Mouse (Mus musculus) liver, embryonic 13.5 days (tissue): ENCODE data around the gene Sestd1. TPM values are rescaled to one million over a fixed set of nuclear protein-coding genes. Genes with fewer than 3 reads are reported as not detected.
A peak's percentile ranks its signal among the peaks of the same experiment; 100 is the strongest.

Experiments
- ATAC-seq: fragments of 200-750 bp; cut with Nextera tagmentation; 2 replicates; pipeline ENCODE4 v1.8.0; 2017; ENCODE audit warnings: low read depth, mild to moderate bottlenecking, moderate number of reproducible peaks, moderate library complexity
- DNase-seq: peaks from one replicate; pipeline ENCODE4 v3.0.0; 2022
- H3K27ac ChIP-seq: fragments of 300-500 bp; sonication (generic); 2 replicates; pipeline ENCODE4 v1.5.1; 2015; ENCODE audit warnings: moderate library complexity, mild to moderate bottlenecking, inconsistent platforms
- H3K27me3 ChIP-seq: fragments of 300-500 bp; sonication (generic); 2 replicates; pipeline ENCODE4 v1.6.1; 2015; ENCODE audit warnings: mild to moderate bottlenecking, inconsistent platforms
- H3K36me3 ChIP-seq: fragments of 300-500 bp; sonication (generic); 2 replicates; pipeline ENCODE4 v1.6.1; 2015; ENCODE audit warnings: mild to moderate bottlenecking, inconsistent platforms
- H3K4me1 ChIP-seq: fragments of 300-500 bp; sonication (generic); replicated peaks from 2 replicates; pipeline ENCODE4 v1.6.1; 2015; ENCODE audit warnings: inconsistent platforms
- H3K4me2 ChIP-seq: fragments of 300-500 bp; sonication (generic); 2 replicates; pipeline ENCODE4 v1.6.1; 2015; ENCODE audit warnings: inconsistent platforms, mild to moderate bottlenecking, moderate library complexity
- H3K4me3 ChIP-seq: fragments of 300-500 bp; sonication (generic); replicated peaks from 2 replicates; pipeline ENCODE4 v1.5.1; 2015; ENCODE audit warnings: mild to moderate bottlenecking, inconsistent platforms
- H3K9ac ChIP-seq: fragments of 300-500 bp; sonication (generic); 2 replicates; pipeline ENCODE4 v1.6.1; 2015; ENCODE audit warnings: mild to moderate bottlenecking, inconsistent platforms
- H3K9me3 ChIP-seq: fragments of 300-500 bp; sonication (generic); replicated peaks from 2 replicates; pipeline ENCODE4 v1.6.1; 2016; ENCODE audit warnings: inconsistent platforms
- WGBS: fragments of 180-500 bp; shearing (Covaris S2); methylation state at CpG from one replicate; pipeline ENCODE4 v1.1.7; 2015; ENCODE audit not compliant: insufficient replicate concordance; 5-methylcytosine and 5-hydroxymethylcytosine counted together
- polyA plus RNA-seq: library from polyadenylated mRNA; unstranded; fragments of >200 nt; fragmentation: Nextera tagmentation; extraction: Ambion mirVana; gene quantifications from 2 replicates; pipeline ENCODE4 v1.2.1, GENCODE M21; 2015

The Sestd1 gene
- 0.54 and 0.67 TPM in 2 replicates for polyA plus RNA-seq

DNA sequence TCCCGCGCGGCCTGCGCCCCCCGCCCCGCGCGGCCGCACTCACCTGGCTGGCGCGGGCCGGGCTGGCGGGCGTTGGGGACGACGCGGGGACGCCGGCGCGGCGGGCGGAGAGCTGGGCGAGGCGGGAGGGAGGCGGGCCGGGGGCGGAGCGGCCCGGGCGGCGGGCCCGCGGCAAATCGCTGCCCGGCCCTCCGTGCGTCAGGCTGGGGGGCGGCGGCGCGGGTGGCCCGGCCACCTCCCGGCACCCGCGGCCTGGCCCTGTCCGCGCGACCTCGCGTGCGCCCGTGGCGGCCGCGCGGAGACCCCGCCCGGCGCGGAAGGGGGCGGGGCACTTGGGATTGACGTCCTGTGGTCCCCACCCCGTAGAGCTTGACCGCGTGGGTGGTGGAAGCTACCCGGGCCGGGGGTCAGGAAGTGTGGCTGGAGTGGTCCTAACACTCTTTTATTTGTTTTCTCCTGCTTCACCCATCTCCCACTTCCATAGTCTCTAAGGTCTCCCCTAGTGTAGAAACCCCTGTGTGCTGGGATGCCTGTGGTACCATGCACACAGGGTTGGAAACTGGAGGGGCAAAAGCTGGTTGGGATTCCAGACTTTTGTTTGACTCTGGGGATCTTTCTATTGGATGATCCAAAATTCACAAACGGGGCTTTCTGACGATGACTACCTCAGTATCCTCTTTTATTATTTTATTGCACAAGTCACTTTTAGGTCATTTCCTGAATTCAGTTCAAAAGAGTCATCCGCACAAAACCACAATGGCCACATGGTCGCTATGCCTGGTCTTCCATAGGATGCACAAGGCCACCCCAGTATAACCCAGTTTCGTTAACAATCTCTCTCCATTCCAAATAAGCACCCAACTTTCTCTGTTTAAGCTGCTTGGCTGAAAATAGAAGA is at the start of gene Sestd1:
Sestd1 (minus strand) TSS at position 81 of the 898 bp plus-strand sequence.
- peaks cover 31% of the 10 kb centered on the region for H3K27me3 ChIP-seq
- H3K4me3 ChIP-seq, result peak within 1 kb of the TSS; percentile 64
- peak within 1 kb of the TSS; percentile 63 for H3K9ac ChIP-seq
- H3K36me3 ChIP-seq, result no peaks in the 10 kb centered on the region
- no peaks in the 10 kb centered on the region for H3K9me3 ChIP-seq
- 10% methylated on average over 13 of the region's 73 CpGs for WGBS
- ATAC-seq (peak; percentile 72), DNase-seq (peak; percentile 9)
- no peak within 1 kb of the TSS for H3K27ac ChIP-seq
- peak within 1 kb of the TSS; percentile 80 for H3K4me2 ChIP-seq
- H3K4me1 ChIP-seq, result peaks cover 10% of the 10 kb centered on the region

DNA sequence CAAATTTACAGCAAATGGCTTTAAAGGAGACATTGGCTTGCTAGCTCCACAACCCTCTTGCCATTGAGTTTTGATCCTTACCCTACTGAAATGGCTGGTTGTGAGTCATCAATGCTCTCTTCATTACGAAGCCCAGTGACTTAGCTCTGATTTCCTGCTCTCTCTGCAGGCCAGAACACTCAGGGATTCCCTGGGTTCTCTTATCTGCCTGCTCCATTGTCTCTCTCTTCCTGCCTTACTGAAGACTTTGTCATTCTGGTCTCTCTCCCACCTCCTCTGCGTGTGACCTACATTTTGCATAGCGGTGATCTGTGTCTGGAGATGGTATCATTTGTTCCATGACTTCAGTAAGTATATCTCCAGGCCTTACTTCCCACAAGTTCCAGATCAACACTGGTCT is 46.9 kb upstream of the Sestd1 start:
- DNase-seq (no peak), ATAC-seq (no peak)
- H3K27me3 ChIP-seq, result no peaks in the 10 kb centered on the region
- 38% methylated on average over 3 of the region's 3 CpGs for WGBS
- H3K36me3 ChIP-seq, result no peaks in the 10 kb centered on the region
- no peak overlapping the region for H3K4me3 ChIP-seq
- H3K4me2 ChIP-seq, result no peak overlapping the region
- no peak overlapping the region for H3K9ac ChIP-seq
- H3K27ac ChIP-seq, result no peak overlapping the region
- H3K4me1 ChIP-seq, result no peaks in the 10 kb centered on the region
- H3K9me3 ChIP-seq, result no peaks in the 10 kb centered on the region

DNA sequence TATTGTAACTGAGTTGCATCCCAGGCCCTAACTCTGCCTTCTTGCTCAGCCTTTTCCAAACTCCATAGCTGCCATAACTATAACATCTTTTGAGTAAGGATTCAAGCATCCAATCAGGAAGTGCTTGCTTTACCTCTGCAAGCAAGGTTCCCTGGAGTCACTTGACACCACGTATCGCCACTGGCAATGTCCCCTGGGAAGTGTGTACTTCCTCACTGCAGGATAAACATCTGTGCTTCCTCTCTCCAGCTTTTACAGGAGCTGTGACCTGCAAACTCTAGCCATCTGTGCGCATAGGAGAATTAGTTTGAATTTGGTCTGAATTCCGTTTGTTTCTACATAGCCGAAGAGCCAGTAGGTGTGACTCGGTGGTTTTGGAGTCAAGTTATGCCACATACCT is 43.3 kb upstream of the Sestd1 start:
- no peaks in the 10 kb centered on the region for H3K27me3 ChIP-seq
- H3K4me1 ChIP-seq, result no peaks in the 10 kb centered on the region
- WGBS, result 37% methylated on average over 6 of the region's 6 CpGs
- no peak overlapping the region for H3K4me3 ChIP-seq
- ATAC-seq (no peak), DNase-seq (no peak)
- no peak overlapping the region for H3K27ac ChIP-seq
- H3K9ac ChIP-seq, result no peak overlapping the region
- no peaks in the 10 kb centered on the region for H3K9me3 ChIP-seq
- H3K4me2 ChIP-seq, result no peak overlapping the region
- H3K36me3 ChIP-seq, result no peaks in the 10 kb centered on the region

DNA sequence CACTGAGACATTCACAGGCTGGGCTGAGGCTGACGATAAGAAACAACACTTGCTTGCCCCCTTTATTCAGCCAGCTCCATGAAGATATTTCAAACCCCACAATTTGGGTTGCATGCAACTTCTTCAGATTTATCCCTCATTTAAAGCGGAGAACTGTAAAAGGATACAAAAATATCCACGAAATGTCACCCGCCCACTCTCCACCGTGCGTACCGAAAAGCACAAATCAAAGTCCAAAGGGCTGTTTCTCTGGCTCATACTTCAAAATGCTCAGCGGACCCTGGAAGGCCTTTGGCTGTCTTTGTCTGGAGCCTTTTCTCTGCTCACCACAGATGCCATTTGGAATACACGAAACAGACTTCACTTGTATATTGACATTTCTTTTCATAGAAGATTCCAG is 42.8 kb upstream of the Sestd1 start:
- Histone ChIP-seq H3K27ac (no peak overlapping the region), H3K9me3 (no peaks in the 10 kb centered on the region), H3K9ac (no peak overlapping the region), H3K4me2 (no peak overlapping the region), H3K4me1 (no peaks in the 10 kb centered on the region), H3K4me3 (no peak overlapping the region), H3K27me3 (no peaks in the 10 kb centered on the region), H3K36me3 (no peaks in the 10 kb centered on the region)
- ATAC-seq (no peak), DNase-seq (no peak)
- 69% methylated on average over 9 of the region's 9 CpGs for WGBS

DNA sequence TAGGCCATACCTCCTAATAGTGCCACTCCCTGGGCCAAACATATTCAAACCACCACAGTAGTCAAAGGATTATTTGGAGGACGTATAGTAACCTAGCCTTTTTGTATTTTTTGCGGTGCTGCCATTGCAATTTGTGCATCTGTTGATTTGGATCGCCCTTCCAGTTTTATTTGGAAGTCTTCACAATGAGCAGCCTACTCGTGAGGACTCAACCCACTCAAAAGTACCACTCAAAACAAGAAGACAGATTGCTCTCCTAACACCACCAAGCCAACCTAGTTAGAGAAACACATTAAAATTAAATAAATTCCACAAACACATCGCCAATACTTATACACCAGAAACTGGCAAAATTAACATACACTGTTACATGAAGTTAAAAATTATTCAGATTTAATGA is 38.8 kb upstream of the Sestd1 start:
- H3K9ac ChIP-seq, result no peak overlapping the region

DNA sequence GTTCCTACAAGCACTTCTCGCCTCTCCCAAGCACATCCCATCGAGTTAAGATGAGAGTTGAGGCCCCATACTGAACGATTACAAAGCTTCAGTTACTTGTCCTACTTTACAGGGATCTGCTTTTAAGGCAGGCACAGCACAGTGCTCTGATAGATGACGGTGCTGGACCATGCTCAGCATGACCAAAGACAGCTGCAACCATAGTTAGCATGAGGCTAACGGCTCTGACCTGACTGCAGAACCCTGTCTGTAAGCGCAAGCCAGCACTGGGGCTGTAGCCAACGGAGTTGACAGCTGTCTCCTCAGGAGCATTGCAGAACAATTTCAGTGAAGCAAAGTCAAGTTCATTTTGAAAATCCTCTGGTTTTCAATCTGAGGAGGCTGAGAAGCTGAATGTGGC is 36.6 kb upstream of the Sestd1 start:
- H3K27ac ChIP-seq, result no peak overlapping the region
- DNase-seq (no peak), ATAC-seq (no peak)
- 51% methylated on average over 7 of the region's 7 CpGs for WGBS
- no peaks in the 10 kb centered on the region for H3K27me3 ChIP-seq
- H3K4me1 ChIP-seq, result no peaks in the 10 kb centered on the region
- no peaks in the 10 kb centered on the region for H3K36me3 ChIP-seq
- H3K9me3 ChIP-seq, result no peaks in the 10 kb centered on the region
- H3K9ac ChIP-seq, result no peak overlapping the region
- H3K4me2 ChIP-seq, result no peak overlapping the region
- H3K4me3 ChIP-seq, result no peak overlapping the region

More for the DNA sequence above, 38.8 kb upstream of the Sestd1 start:
- DNase-seq (no peak), ATAC-seq (no peak)
- no peak overlapping the region for H3K4me2 ChIP-seq
- no peak overlapping the region for H3K4me3 ChIP-seq
- H3K27me3 ChIP-seq, result no peaks in the 10 kb centered on the region
- H3K27ac ChIP-seq, result no peak overlapping the region
- no peaks in the 10 kb centered on the region for H3K36me3 ChIP-seq
- no peaks in the 10 kb centered on the region for H3K4me1 ChIP-seq
- no peaks in the 10 kb centered on the region for H3K9me3 ChIP-seq
- 67% methylated on average over 5 of the region's 5 CpGs for WGBS

DNA sequence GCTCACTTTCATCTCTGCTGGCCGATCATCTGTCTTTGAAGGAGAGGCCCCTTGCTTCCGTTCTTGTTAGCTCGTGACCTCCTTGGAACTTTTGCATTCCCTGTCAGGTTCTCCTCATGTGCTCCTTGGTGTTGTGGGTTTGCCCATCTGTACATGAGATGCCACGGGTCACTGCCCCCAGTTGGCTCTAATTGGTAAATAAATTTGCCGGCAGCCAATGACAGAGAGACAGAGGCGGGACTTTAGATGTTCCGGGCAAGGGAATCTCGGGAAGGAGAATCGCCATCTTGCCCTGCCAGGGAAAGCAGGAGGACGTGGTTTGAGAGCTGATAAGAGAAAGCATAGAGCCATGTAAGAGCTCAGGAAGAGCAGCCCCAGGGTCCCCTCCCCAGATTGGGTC is 33.5 kb upstream of the Sestd1 start:
- H3K27me3 ChIP-seq, result no peaks in the 10 kb centered on the region
- no peak overlapping the region for H3K9ac ChIP-seq
- H3K4me1 ChIP-seq, result no peaks in the 10 kb centered on the region
- no peak overlapping the region for H3K27ac ChIP-seq
- WGBS, result 67% methylated on average over 10 of the region's 10 CpGs
- no peaks in the 10 kb centered on the region for H3K36me3 ChIP-seq
- ATAC-seq (no peak), DNase-seq (no peak)
- no peak overlapping the region for H3K4me3 ChIP-seq
- H3K9me3 ChIP-seq, result no peaks in the 10 kb centered on the region
- H3K4me2 ChIP-seq, result no peak overlapping the region

DNA sequence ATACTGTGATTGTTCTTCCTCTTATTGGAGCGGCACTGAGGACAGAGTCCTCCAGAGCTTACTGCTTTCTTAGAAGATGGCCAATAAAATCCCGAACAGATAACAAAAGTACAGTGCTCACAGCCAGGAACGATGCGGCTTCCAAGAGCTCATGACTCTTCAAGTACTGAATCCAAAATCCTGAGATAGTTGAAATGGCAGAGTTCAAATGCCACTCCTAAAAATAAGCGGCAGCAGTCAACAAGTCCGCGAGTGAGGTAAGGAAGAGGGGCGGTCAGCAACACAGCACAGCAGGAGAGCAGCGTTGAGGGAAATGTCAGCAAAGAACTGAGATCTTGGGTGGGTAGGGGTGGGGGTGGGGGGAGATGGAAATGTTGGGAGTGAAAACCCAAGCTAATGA is 32.2 kb upstream of the Sestd1 start:
- H3K9me3 ChIP-seq, result no peaks in the 10 kb centered on the region
- no peak overlapping the region for H3K9ac ChIP-seq
- H3K4me3 ChIP-seq, result no peak overlapping the region
- H3K27ac ChIP-seq, result no peak overlapping the region
- H3K4me1 ChIP-seq, result no peaks in the 10 kb centered on the region
- WGBS, result 66% methylated on average over 9 of the region's 9 CpGs
- ATAC-seq, result no peak
- H3K27me3 ChIP-seq, result no peaks in the 10 kb centered on the region
- no peaks in the 10 kb centered on the region for H3K36me3 ChIP-seq
- DNase-seq, result no peak
- no peak overlapping the region for H3K4me2 ChIP-seq

DNA sequence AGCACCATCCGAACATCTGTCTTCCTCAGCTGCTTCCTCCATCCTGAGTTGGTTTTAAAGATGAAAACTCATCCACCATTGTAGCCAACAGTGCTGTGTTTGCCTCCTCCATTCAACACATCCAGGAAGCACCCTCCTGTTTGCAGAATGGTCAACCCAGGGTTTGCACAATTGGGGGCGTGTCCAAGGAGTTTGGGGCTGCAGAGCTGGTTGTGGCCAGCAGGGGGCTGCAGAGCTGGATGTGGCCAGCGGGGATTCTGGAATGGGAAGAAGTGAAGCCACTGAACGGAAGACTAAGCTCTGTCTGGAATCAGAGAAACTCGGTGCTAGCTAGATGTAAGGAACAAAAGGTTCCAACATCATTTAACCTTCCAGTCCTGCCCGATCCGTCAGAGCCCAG is 28.9 kb upstream of the Sestd1 start:
- Histone ChIP-seq H3K36me3 (no peaks in the 10 kb centered on the region), H3K9ac (no peak overlapping the region), H3K27ac (no peak overlapping the region), H3K4me1 (no peaks in the 10 kb centered on the region), H3K4me2 (no peak overlapping the region), H3K9me3 (no peaks in the 10 kb centered on the region), H3K27me3 (no peaks in the 10 kb centered on the region), H3K4me3 (no peak overlapping the region)
- ATAC-seq (no peak), DNase-seq (peak; percentile 24)
- 34% methylated on average over 7 of the region's 7 CpGs for WGBS

DNA sequence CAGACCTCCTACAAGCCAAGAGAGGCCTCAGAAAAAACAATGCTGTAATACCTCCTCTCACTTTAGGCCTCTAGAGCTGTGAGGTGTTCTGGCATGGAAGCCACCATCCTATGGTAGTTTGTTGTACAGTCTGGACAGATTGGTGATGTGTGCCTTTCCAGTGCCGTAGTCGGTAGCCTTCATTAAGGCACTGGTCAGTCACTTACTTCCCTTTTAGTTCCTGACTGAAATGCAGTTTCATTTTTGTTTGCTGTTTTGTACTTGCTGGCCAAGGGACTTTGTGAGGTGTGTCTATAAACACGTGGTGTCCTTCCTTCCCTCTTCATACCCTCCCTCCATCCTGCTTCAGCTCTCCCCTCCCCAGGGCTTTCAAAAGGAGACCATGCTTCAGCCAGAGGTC is 24.1 kb upstream of the Sestd1 start:
- DNase-seq (no peak), ATAC-seq (no peak)
- H3K27me3 ChIP-seq, result no peaks in the 10 kb centered on the region
- no peak overlapping the region for H3K4me3 ChIP-seq
- 36% methylated on average over 3 of the region's 3 CpGs for WGBS
- H3K36me3 ChIP-seq, result no peaks in the 10 kb centered on the region
- H3K9me3 ChIP-seq, result no peaks in the 10 kb centered on the region
- no peak overlapping the region for H3K4me2 ChIP-seq
- H3K4me1 ChIP-seq, result no peaks in the 10 kb centered on the region
- no peak overlapping the region for H3K9ac ChIP-seq
- no peak overlapping the region for H3K27ac ChIP-seq

DNA sequence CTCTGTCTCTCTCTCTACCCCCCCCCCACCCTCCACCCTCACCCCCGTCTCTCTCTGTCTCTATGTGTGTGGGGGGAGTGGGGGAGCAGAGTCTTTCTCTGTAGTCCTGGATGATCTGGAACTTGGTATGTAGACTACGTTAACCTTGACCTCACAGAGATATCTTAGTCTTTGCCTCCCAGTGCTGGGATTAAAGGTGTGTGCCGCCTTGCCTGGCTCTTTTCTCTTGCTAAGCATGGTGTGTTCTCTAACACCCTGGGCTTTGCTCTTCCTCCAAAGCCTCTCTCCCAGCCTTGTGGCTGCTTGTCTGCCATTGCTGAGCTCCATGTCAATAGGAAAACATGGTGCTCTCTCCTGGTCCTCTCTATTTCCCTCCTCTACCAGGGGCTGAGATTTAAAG is 23.3 kb upstream of the Sestd1 start:
- no peaks in the 10 kb centered on the region for H3K36me3 ChIP-seq
- no peaks in the 10 kb centered on the region for H3K9me3 ChIP-seq
- no peak overlapping the region for H3K27ac ChIP-seq
- no peak overlapping the region for H3K4me3 ChIP-seq
- no peaks in the 10 kb centered on the region for H3K27me3 ChIP-seq
- WGBS, result 67% methylated on average over 3 of the region's 3 CpGs
- no peak overlapping the region for H3K4me2 ChIP-seq
- H3K4me1 ChIP-seq, result no peaks in the 10 kb centered on the region
- H3K9ac ChIP-seq, result no peak overlapping the region
- ATAC-seq (no peak), DNase-seq (no peak)
